Mouse (Mus musculus): ENCODE data around the gene Tpte. TPM values are rescaled to one million over a fixed set of nuclear protein-coding genes. Genes with fewer than 3 reads are reported as not detected.

Gene Tpte
- 3.6 and 5.3 TPM in 2 replicates for polyA plus RNA-seq (2012; rRNA removed)

DNA sequence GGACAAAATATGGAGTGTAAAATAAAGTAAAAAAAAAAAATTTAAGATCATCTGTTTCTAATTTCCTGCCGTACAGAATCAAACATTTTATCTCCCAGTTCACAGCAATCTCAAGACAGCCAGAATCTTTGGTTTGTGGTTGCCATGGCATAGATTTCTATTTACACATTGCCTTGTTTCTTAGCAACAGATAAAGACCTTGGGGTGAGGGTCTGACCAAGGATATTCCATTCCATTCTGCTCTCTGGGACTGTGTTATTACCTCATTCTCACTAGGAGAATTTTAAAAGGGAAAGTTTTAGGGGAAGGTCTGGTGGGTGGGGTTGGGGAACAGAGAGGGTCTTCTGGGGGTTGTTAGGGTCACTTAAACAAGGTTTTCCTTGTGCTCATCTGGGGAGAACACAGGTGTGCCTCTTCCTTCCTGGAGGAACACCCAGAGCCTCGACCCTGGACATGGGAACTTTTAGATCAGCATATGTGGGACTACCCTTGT is at the start of gene Tpte:
Tpte (plus strand) TSS at position 443 of the 493 bp plus-strand sequence.
- Histone ChIP-seq H3K36me3 (ENCODE audit: control insufficient read depth, insufficient read depth, low read length) (no peaks in the 10 kb centered on the region), H3K4me1 (ENCODE audit: control insufficient read depth, insufficient read depth, low read length) (peaks cover 3% of the 10 kb centered on the region; the same call in 1 of the 2 replicates), H3K4me3 (ENCODE audit: control insufficient read depth, low read depth, low read length) (peak within 1 kb of the TSS; percentile 85), H3K27ac (ENCODE audit: control insufficient read depth, insufficient read depth, low read depth, low read length) (no peak within 1 kb of the TSS), H3K27me3 (ENCODE audit: control insufficient read depth, insufficient read depth, low read length) (no peaks in the 10 kb centered on the region)
- no peak for TF ChIP-seq POLR2A (IDR thresholded peaks at IDR 0.05; ENCODE audit: control insufficient read depth, low read depth, low read length)
- TF ChIP-seq CTCF (IDR thresholded peaks at IDR 0.05; ENCODE audit: control insufficient read depth, insufficient read depth, insufficient replicate concordance, low read depth, low read length) = no peak

DNA sequence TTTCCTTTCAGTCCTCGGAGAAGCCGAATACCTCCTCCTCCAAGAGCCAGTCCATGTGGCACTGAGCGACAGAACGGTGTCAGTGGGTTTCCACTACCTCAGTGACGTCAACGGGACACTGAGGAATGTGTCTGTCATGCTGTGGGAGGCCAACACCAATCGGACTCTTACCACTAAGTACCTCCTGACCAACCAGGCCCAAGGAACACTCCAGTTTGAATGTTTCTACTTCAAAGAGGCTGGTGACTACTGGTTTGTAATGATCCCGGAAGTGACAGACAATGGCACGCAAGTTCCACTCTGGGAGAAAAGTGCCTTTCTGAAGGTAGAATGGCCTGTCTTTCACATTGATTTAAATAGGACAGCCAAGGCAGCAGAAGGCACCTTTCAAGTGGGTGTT is 40.3 kb upstream of the Tpte start:
- no peaks in the 10 kb centered on the region for H3K4me1 ChIP-seq (ENCODE audit: control insufficient read depth, insufficient read depth, low read length)
- no peak for TF ChIP-seq POLR2A (IDR thresholded peaks at IDR 0.05; ENCODE audit: control insufficient read depth, low read depth, low read length)
- TF ChIP-seq CTCF (IDR thresholded peaks at IDR 0.05; ENCODE audit: control insufficient read depth, insufficient read depth, insufficient replicate concordance, low read depth, low read length) = no peak

DNA sequence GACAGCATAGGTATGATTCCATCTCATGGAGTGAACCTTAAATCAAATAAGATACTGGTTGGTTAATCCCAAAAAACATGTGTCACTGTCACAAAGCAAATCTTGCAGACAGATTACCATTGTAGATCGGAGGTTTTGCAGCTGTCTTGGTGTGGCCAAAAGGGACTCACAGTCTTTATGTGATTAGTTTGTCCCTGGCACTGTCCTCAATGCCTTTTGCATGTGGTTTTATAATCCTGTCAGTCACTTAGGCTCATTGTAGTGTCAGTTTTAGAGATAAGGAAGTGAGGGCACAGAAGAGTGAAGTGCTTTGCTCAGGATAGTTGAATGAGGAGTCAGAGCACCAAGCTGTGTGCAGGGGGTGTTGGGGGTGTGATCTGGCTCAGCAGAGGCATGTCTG is 37.6 kb upstream of the Tpte start:
- TF ChIP-seq CTCF (IDR thresholded peaks at IDR 0.05; ENCODE audit: control insufficient read depth, insufficient read depth, insufficient replicate concordance, low read depth, low read length) (no peak), POLR2A (IDR thresholded peaks at IDR 0.05; ENCODE audit: control insufficient read depth, low read depth, low read length) (no peak)
- H3K27ac ChIP-seq (ENCODE audit: control insufficient read depth, insufficient read depth, low read depth, low read length) = no peak overlapping the region
- H3K4me3 ChIP-seq (ENCODE audit: control insufficient read depth, low read depth, low read length) = no peak overlapping the region
- H3K36me3 ChIP-seq (ENCODE audit: control insufficient read depth, insufficient read depth, low read length) = no peaks in the 10 kb centered on the region
- no peaks in the 10 kb centered on the region for H3K27me3 ChIP-seq (ENCODE audit: control insufficient read depth, insufficient read depth, low read length)
- no peaks in the 10 kb centered on the region for H3K4me1 ChIP-seq (ENCODE audit: control insufficient read depth, insufficient read depth, low read length)

More for the DNA sequence above, 40.3 kb upstream of the Tpte start:
- H3K27me3 ChIP-seq (ENCODE audit: control insufficient read depth, insufficient read depth, low read length) = no peaks in the 10 kb centered on the region
- H3K36me3 ChIP-seq (ENCODE audit: control insufficient read depth, insufficient read depth, low read length) = no peaks in the 10 kb centered on the region
- no peak overlapping the region for H3K4me3 ChIP-seq (ENCODE audit: control insufficient read depth, low read depth, low read length)
- no peak overlapping the region for H3K27ac ChIP-seq (ENCODE audit: control insufficient read depth, insufficient read depth, low read depth, low read length)

DNA sequence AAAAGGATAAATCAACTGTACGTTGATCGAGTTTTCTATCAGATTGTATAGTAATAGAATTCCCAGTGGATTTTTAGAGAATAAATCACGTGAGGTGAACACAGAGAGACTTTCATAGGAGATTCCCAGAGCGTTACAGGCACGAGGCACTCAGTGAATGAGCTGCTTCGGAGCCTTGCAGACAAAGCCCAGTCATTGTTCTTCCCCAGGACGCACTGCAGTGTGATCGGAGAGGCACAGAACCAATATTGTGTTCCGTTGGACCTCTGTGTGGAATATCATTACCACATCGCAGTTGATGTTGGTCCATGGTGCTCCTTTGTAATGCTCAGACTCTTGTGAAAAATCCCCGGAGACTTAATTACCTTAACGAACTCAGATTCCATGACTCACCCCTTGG is 35.3 kb upstream of the Tpte start:
- H3K27ac ChIP-seq (ENCODE audit: control insufficient read depth, insufficient read depth, low read depth, low read length) = no peak overlapping the region
- H3K4me1 ChIP-seq (ENCODE audit: control insufficient read depth, insufficient read depth, low read length) = no peaks in the 10 kb centered on the region
- TF ChIP-seq CTCF (IDR thresholded peaks at IDR 0.05; ENCODE audit: control insufficient read depth, insufficient read depth, insufficient replicate concordance, low read depth, low read length) (no peak), POLR2A (IDR thresholded peaks at IDR 0.05; ENCODE audit: control insufficient read depth, low read depth, low read length) (no peak)
- no peak overlapping the region for H3K4me3 ChIP-seq (ENCODE audit: control insufficient read depth, low read depth, low read length)
- H3K36me3 ChIP-seq (ENCODE audit: control insufficient read depth, insufficient read depth, low read length) = no peaks in the 10 kb centered on the region
- H3K27me3 ChIP-seq (ENCODE audit: control insufficient read depth, insufficient read depth, low read length) = no peaks in the 10 kb centered on the region

DNA sequence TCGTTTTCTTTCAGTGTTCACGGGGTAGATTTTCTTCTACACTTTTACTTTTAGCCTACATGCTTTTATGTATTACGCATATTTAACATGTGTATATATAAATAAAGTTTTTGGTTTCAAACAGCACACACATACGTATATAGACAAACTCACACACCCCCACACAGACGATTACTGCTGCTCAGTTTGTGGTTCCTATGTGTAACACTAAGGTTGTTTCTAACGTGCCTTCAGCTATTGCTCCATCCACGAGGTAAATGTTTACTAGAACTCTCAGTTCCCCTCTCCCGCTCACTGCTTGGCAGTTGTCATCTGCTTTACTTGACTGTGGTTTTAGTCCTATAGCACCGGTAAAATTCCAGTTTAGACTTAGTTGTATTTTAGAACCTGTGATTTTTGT is 34.2 kb upstream of the Tpte start:
- H3K27ac ChIP-seq (ENCODE audit: control insufficient read depth, insufficient read depth, low read depth, low read length) = no peak overlapping the region
- no peak overlapping the region for H3K4me3 ChIP-seq (ENCODE audit: control insufficient read depth, low read depth, low read length)
- no peaks in the 10 kb centered on the region for H3K27me3 ChIP-seq (ENCODE audit: control insufficient read depth, insufficient read depth, low read length)
- no peaks in the 10 kb centered on the region for H3K36me3 ChIP-seq (ENCODE audit: control insufficient read depth, insufficient read depth, low read length)
- TF ChIP-seq POLR2A (IDR thresholded peaks at IDR 0.05; ENCODE audit: control insufficient read depth, low read depth, low read length) (no peak), CTCF (IDR thresholded peaks at IDR 0.05; ENCODE audit: control insufficient read depth, insufficient read depth, insufficient replicate concordance, low read depth, low read length) (no peak)
- no peaks in the 10 kb centered on the region for H3K4me1 ChIP-seq (ENCODE audit: control insufficient read depth, insufficient read depth, low read length)

DNA sequence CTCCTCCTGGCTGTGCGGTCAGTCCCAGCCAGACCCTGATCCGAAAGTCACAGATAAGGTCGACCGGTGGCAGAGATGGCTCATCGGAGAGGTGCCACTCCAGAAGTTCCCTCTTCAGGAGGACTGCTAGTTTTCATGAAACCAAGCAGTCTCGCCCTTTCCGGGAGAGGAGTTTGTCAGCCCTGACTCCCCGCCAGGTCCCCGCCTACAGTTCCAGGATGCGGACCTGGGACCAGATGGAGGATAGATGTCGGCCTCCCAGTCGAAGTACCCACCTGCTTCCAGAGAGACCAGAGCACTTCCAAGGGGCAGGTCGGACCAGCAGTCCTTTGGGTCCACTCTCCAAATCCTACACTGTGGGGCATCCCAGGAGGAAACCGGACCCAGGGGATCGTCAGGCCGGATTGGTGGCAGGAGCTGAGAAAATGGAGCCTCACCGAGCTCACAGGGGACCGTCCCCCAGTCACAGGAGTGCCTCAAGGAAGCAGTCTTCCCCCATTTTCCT is 24.2 kb upstream of the Tpte start:
- Histone ChIP-seq H3K27ac (ENCODE audit: control insufficient read depth, insufficient read depth, low read depth, low read length) (no peak overlapping the region), H3K4me1 (ENCODE audit: control insufficient read depth, insufficient read depth, low read length) (peaks cover 14% of the 10 kb centered on the region), H3K4me3 (ENCODE audit: control insufficient read depth, low read depth, low read length) (peak overlapping the region; percentile 3; the same call in 1 of the 2 replicates), H3K36me3 (ENCODE audit: control insufficient read depth, insufficient read depth, low read length) (no peaks in the 10 kb centered on the region), H3K27me3 (ENCODE audit: control insufficient read depth, insufficient read depth, low read length) (no peaks in the 10 kb centered on the region)
- no peak for TF ChIP-seq CTCF (IDR thresholded peaks at IDR 0.05; ENCODE audit: control insufficient read depth, insufficient read depth, insufficient replicate concordance, low read depth, low read length)
- no peak for TF ChIP-seq POLR2A (IDR thresholded peaks at IDR 0.05; ENCODE audit: control insufficient read depth, low read depth, low read length)

DNA sequence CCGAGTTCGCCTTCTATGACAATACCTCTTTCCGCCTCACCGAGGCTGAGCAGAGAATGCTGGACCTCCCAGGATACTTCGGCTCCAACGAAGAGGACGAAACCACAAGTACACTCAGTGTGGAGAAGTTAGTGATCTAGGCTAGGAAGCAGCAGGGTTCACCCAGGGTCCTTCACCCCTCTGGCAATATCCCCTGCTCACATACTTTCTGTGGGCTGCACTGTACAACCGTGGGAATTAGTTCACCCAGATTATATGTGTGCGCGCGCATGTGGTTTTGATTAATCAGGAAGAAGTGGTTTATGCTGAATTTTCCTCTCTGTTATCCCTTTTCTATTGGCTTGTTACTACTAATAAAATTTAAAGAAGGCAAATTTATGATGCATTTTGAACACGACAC is 23.7 kb upstream of the Tpte start:
- H3K27ac ChIP-seq (ENCODE audit: control insufficient read depth, insufficient read depth, low read depth, low read length) = no peak overlapping the region
- no peaks in the 10 kb centered on the region for H3K27me3 ChIP-seq (ENCODE audit: control insufficient read depth, insufficient read depth, low read length)
- no peak for TF ChIP-seq POLR2A (IDR thresholded peaks at IDR 0.05; ENCODE audit: control insufficient read depth, low read depth, low read length)
- TF ChIP-seq CTCF (IDR thresholded peaks at IDR 0.05; ENCODE audit: control insufficient read depth, insufficient read depth, insufficient replicate concordance, low read depth, low read length) = no peak
- no peak overlapping the region for H3K4me3 ChIP-seq (ENCODE audit: control insufficient read depth, low read depth, low read length)
- peaks cover 14% of the 10 kb centered on the region for H3K4me1 ChIP-seq (ENCODE audit: control insufficient read depth, insufficient read depth, low read length)
- H3K36me3 ChIP-seq (ENCODE audit: control insufficient read depth, insufficient read depth, low read length) = no peaks in the 10 kb centered on the region
